Mouse (Mus musculus): ENCODE results near the gene Kctd5. TPM values are rescaled to one million over a fixed set of nuclear protein-coding genes. Genes with fewer than 3 reads are reported as not detected.

The Kctd5 gene
- polyA plus RNA-seq, 2 experiments = 10.0 to 10.9 TPM

- TF ChIP-seq EP300 (IDR thresholded peaks at IDR 0.05; ENCODE audit: low read depth) = no peak
- H3K9ac ChIP-seq (replicated peaks) = no peak overlapping the region
- WGBS (ENCODE audit: insufficient replicate concordance) = 62% methylated on average over 5 of the region's 5 CpGs
- H3K9me3 ChIP-seq (ENCODE audit: control insufficient read depth, low read length) = no peaks in the 10 kb centered on the region
- H3K4me3 ChIP-seq (ENCODE audit: insufficient read depth in 1 of 2, low read depth in 2 of 2, low read length in 2 of 2) = no peak overlapping the region
- ATAC-seq (ENCODE audit: insufficient read depth) (no peak), DNase-seq (ENCODE audit: low read depth in 3 of 3, low spot score in 3 of 3) (no peak)
- H3K27ac ChIP-seq = no peak overlapping the region
- no peaks in the 10 kb centered on the region for H3K36me3 ChIP-seq (replicated peaks; ENCODE audit: control insufficient read depth, insufficient read depth, low read depth)
- no peaks in the 10 kb centered on the region for H3K27me3 ChIP-seq (ENCODE audit: control insufficient read depth, insufficient read depth, low read length)
- H3K4me2 ChIP-seq (ENCODE audit: low read depth) = no peak overlapping the region
- no peaks in the 10 kb centered on the region for H3K4me1 ChIP-seq (replicated peaks; ENCODE audit: control insufficient read depth in 2 of 2, insufficient read depth in 2 of 2, low read length in 1 of 2)
Measured at GRCm38 (mm10) chr17:24014433-24014965, 58.8 kb downstream of the Kctd5 start.

GRCm38 (mm10) chr17:24012921-24013320 lies 60.4 kb downstream of the Kctd5 start:
- no peak overlapping the region for H3K4me2 ChIP-seq (ENCODE audit: low read depth)
- TF ChIP-seq EP300 (IDR thresholded peaks at IDR 0.05; ENCODE audit: low read depth) (no peak), CTCF (IDR thresholded peaks at IDR 0.05; ENCODE audit: low read depth) (no peak)
- H3K4me3 ChIP-seq (ENCODE audit: insufficient read depth in 1 of 2, low read depth in 2 of 2, low read length in 2 of 2) = no peak overlapping the region
- no peaks in the 10 kb centered on the region for H3K4me1 ChIP-seq (replicated peaks; ENCODE audit: control insufficient read depth in 2 of 2, insufficient read depth in 2 of 2, low read length in 1 of 2)
- no peaks in the 10 kb centered on the region for H3K36me3 ChIP-seq (replicated peaks; ENCODE audit: control insufficient read depth, insufficient read depth, low read depth)
- H3K9me3 ChIP-seq (ENCODE audit: control insufficient read depth, low read length) = no peaks in the 10 kb centered on the region
- no peak for ATAC-seq (ENCODE audit: insufficient read depth)
- H3K27me3 ChIP-seq (ENCODE audit: control insufficient read depth, insufficient read depth, low read length) = no peaks in the 10 kb centered on the region
- DNase-seq (ENCODE audit: low read depth in 3 of 3, low spot score in 3 of 3) = no peak
- no peak overlapping the region for H3K9ac ChIP-seq (replicated peaks)
- WGBS (ENCODE audit: insufficient replicate concordance) = 52% methylated on average over 2 of the region's 2 CpGs
- no peak overlapping the region for H3K27ac ChIP-seq

GRCm38 (mm10) chr17:24009617-24010016 lies 63.7 kb downstream of the Kctd5 start:
- 45% methylated on average over 5 of the region's 5 CpGs for WGBS (ENCODE audit: insufficient replicate concordance)
- no peak overlapping the region for H3K9ac ChIP-seq (replicated peaks)
- no peak for ATAC-seq (ENCODE audit: insufficient read depth)
- no peaks in the 10 kb centered on the region for H3K36me3 ChIP-seq (replicated peaks; ENCODE audit: control insufficient read depth, insufficient read depth, low read depth)
- H3K9me3 ChIP-seq (ENCODE audit: control insufficient read depth, low read length) = no peaks in the 10 kb centered on the region
- DNase-seq (ENCODE audit: low read depth in 3 of 3, low spot score in 3 of 3) = no peak
- H3K4me2 ChIP-seq (ENCODE audit: low read depth) = no peak overlapping the region
- TF ChIP-seq EP300 (IDR thresholded peaks at IDR 0.05; ENCODE audit: low read depth) (no peak), CTCF (IDR thresholded peaks at IDR 0.05; ENCODE audit: low read depth) (no peak; the same call in 1 of the 2 replicates)
- no peak overlapping the region for H3K27ac ChIP-seq
- H3K4me1 ChIP-seq (replicated peaks; ENCODE audit: control insufficient read depth in 2 of 2, insufficient read depth in 2 of 2, low read length in 1 of 2) = no peaks in the 10 kb centered on the region
- H3K27me3 ChIP-seq (ENCODE audit: control insufficient read depth, insufficient read depth, low read length) = no peaks in the 10 kb centered on the region
- no peak overlapping the region for H3K4me3 ChIP-seq (ENCODE audit: insufficient read depth in 1 of 2, low read depth in 2 of 2, low read length in 2 of 2)

GRCm38 (mm10) chr17:24008105-24008504 lies 65.2 kb downstream of the Kctd5 start:
- H3K36me3 ChIP-seq (replicated peaks; ENCODE audit: control insufficient read depth, insufficient read depth, low read depth) = no peaks in the 10 kb centered on the region
- no peak for DNase-seq (ENCODE audit: low read depth in 3 of 3, low spot score in 3 of 3)
- no peak for ATAC-seq (ENCODE audit: insufficient read depth)

GRCm38 (mm10) chr17:24007391-24007790 lies 65.9 kb downstream of the Kctd5 start:
- H3K36me3 ChIP-seq (replicated peaks; ENCODE audit: control insufficient read depth, insufficient read depth, low read depth) = no peaks in the 10 kb centered on the region
- WGBS (ENCODE audit: insufficient replicate concordance) = 42% methylated on average over 1 of the region's 1 CpGs
- H3K4me3 ChIP-seq (ENCODE audit: insufficient read depth in 1 of 2, low read depth in 2 of 2, low read length in 2 of 2) = no peak overlapping the region
- no peaks in the 10 kb centered on the region for H3K27me3 ChIP-seq (ENCODE audit: control insufficient read depth, insufficient read depth, low read length)
- DNase-seq (ENCODE audit: low read depth in 3 of 3, low spot score in 3 of 3) = peak in 1 of 3 experiments; percentile 26
- H3K9me3 ChIP-seq (ENCODE audit: control insufficient read depth, low read length) = no peaks in the 10 kb centered on the region
- H3K9ac ChIP-seq (replicated peaks) = no peak overlapping the region
- H3K27ac ChIP-seq = no peak overlapping the region
- TF ChIP-seq EP300 (IDR thresholded peaks at IDR 0.05; ENCODE audit: low read depth) (no peak), CTCF (IDR thresholded peaks at IDR 0.05; ENCODE audit: low read depth) (no peak)
- no peak overlapping the region for H3K4me2 ChIP-seq (ENCODE audit: low read depth)
- H3K4me1 ChIP-seq (replicated peaks; ENCODE audit: control insufficient read depth in 2 of 2, insufficient read depth in 2 of 2, low read length in 1 of 2) = no peaks in the 10 kb centered on the region
- ATAC-seq (ENCODE audit: insufficient read depth) = no peak

More at GRCm38 (mm10) chr17:24008105-24008504, 65.2 kb downstream of the Kctd5 start:
- H3K27me3 ChIP-seq (ENCODE audit: control insufficient read depth, insufficient read depth, low read length) = no peaks in the 10 kb centered on the region
- TF ChIP-seq EP300 (IDR thresholded peaks at IDR 0.05; ENCODE audit: low read depth) (no peak), CTCF (IDR thresholded peaks at IDR 0.05; ENCODE audit: low read depth) (no peak)
- H3K4me3 ChIP-seq (ENCODE audit: insufficient read depth in 1 of 2, low read depth in 2 of 2, low read length in 2 of 2) = no peak overlapping the region
- H3K4me2 ChIP-seq (ENCODE audit: low read depth) = no peak overlapping the region
- WGBS (ENCODE audit: insufficient replicate concordance) = 33% methylated on average over 4 of the region's 4 CpGs
- no peaks in the 10 kb centered on the region for H3K9me3 ChIP-seq (ENCODE audit: control insufficient read depth, low read length)
- H3K9ac ChIP-seq (replicated peaks) = no peak overlapping the region
- H3K27ac ChIP-seq = no peak overlapping the region
- H3K4me1 ChIP-seq (replicated peaks; ENCODE audit: control insufficient read depth in 2 of 2, insufficient read depth in 2 of 2, low read length in 1 of 2) = no peaks in the 10 kb centered on the region
